Mouse (Mus musculus): ENCODE measurements around the gene Dhx32. TPM values are rescaled to one million over a fixed set of nuclear protein-coding genes. Genes with fewer than 3 reads are reported as not detected.

Gene Dhx32
- polyA plus RNA-seq, 1 experiment = 27.8 TPM

DNA sequence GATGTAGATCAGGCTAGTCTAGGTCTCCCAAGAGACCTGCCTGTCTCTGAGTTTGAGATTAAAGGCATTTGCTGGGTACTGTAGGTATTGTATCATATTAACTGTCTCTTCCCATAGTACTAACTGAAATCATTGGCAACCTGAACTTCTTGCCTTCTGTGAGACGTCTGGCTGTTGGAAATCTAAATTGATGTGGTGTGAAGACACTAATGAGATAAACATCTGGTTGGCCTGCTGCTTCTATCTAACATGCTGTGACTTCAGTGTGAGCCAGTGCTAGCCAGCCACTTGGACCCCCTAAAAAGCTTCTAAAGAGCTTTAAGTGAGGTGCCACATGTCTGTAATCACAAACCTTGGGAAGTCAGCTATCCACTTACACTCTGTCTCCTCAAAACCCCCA lies 10.2 kb upstream of the Dhx32 start:
- Histone ChIP-seq H3K9me3 (replicated peaks; ENCODE audit: control insufficient read depth, insufficient read depth, low read length, poor library complexity, severe bottlenecking) (no peaks in the 10 kb centered on the region), H3K27me3 (ENCODE audit: control insufficient read depth, insufficient read depth, low read length, poor library complexity, severe bottlenecking) (no peaks in the 10 kb centered on the region), H3K4me1 (ENCODE audit: control insufficient read depth, insufficient read depth, low read length) (no peaks in the 10 kb centered on the region), H3K4me3 (ENCODE audit: low read depth, low read length) (no peak overlapping the region), H3K27ac (ENCODE audit: insufficient read depth, low read length) (no peak overlapping the region), H3K36me3 (ENCODE audit: control insufficient read depth, insufficient read depth, low read length, poor library complexity, severe bottlenecking) (no peaks in the 10 kb centered on the region), H3K9ac (ENCODE audit: low read depth, poor library complexity, severe bottlenecking) (no peak overlapping the region)
- TF ChIP-seq POLR2A (IDR thresholded peaks at IDR 0.05; ENCODE audit: insufficient read depth, low read length) = no peak
- no peak for TF ChIP-seq EP300 (IDR thresholded peaks at IDR 0.05; ENCODE audit: insufficient read depth, low read depth, low read length)

DNA sequence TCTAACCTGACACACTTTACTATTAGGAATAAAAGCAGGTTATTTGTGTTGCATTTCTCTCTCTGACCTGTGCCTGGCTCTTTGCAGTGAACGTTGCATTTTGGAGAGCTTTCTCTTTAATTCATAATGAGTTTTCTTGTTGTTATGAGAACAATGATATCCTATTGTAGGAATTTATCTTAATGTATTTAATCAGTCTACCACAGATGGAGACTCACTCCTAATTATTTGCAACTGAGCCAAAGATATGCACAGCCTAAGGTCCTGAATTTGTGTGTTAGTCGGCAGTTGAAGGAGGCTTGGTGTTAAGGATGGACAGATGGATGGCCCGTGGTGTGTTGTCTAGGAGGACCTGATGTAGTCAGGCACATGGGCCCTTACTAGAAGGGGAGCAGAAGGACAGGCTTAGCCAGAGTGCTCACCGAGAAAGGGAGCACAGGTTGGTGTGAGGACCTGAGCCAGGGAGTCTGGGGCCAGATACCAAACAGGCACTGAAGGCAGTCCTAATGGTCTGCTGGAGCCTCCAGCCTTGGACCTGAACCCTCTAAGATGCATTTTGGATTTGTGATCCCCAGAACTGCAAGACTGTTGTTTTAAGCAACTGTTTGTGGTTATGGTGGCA lies 8.2 kb upstream of the Dhx32 start:
- Histone ChIP-seq H3K9ac (ENCODE audit: low read depth, poor library complexity, severe bottlenecking) (no peak overlapping the region), H3K27ac (ENCODE audit: insufficient read depth, low read length) (no peak overlapping the region), H3K4me3 (ENCODE audit: low read depth, low read length) (no peak overlapping the region), H3K27me3 (ENCODE audit: control insufficient read depth, insufficient read depth, low read length, poor library complexity, severe bottlenecking) (no peaks in the 10 kb centered on the region), H3K9me3 (replicated peaks; ENCODE audit: control insufficient read depth, insufficient read depth, low read length, poor library complexity, severe bottlenecking) (no peaks in the 10 kb centered on the region), H3K4me1 (ENCODE audit: control insufficient read depth, insufficient read depth, low read length) (no peaks in the 10 kb centered on the region), H3K36me3 (ENCODE audit: control insufficient read depth, insufficient read depth, low read length, poor library complexity, severe bottlenecking) (no peaks in the 10 kb centered on the region)
- TF ChIP-seq EP300 (IDR thresholded peaks at IDR 0.05; ENCODE audit: insufficient read depth, low read depth, low read length) = no peak
- no peak for TF ChIP-seq POLR2A (IDR thresholded peaks at IDR 0.05; ENCODE audit: insufficient read depth, low read length)
- no peak for TF ChIP-seq CTCF (IDR thresholded peaks at IDR 0.05; ENCODE audit: low read depth, low read length)

DNA sequence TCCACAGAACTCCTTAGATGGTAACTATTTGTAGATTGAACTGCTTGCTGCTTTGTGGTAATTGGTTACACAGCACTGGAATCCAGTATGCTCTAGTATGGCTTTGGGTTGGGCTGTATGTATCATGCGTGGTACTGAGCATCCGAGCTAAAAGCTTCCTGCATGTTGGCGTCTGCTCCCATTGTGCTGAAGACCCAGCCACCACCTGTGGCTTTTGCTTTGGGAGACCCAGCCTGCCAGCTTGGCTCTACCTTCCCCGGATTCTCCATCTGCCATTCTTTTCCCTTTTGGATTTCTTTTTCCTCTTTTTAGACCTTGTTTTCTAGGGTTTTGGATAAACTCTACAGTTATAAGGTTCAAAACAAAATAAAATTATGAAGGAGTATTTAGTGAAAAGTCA lies 7.6 kb upstream of the Dhx32 start:
- Histone ChIP-seq H3K4me1 (ENCODE audit: control insufficient read depth, insufficient read depth, low read length) (no peaks in the 10 kb centered on the region), H3K36me3 (ENCODE audit: control insufficient read depth, insufficient read depth, low read length, poor library complexity, severe bottlenecking) (no peaks in the 10 kb centered on the region), H3K27ac (ENCODE audit: insufficient read depth, low read length) (no peak overlapping the region), H3K4me3 (ENCODE audit: low read depth, low read length) (no peak overlapping the region), H3K27me3 (ENCODE audit: control insufficient read depth, insufficient read depth, low read length, poor library complexity, severe bottlenecking) (no peaks in the 10 kb centered on the region), H3K9me3 (replicated peaks; ENCODE audit: control insufficient read depth, insufficient read depth, low read length, poor library complexity, severe bottlenecking) (no peaks in the 10 kb centered on the region), H3K9ac (ENCODE audit: low read depth, poor library complexity, severe bottlenecking) (no peak overlapping the region)
- TF ChIP-seq POLR2A (IDR thresholded peaks at IDR 0.05; ENCODE audit: insufficient read depth, low read length) (no peak), EP300 (IDR thresholded peaks at IDR 0.05; ENCODE audit: insufficient read depth, low read depth, low read length) (no peak), CTCF (IDR thresholded peaks at IDR 0.05; ENCODE audit: low read depth, low read length) (no peak)

DNA sequence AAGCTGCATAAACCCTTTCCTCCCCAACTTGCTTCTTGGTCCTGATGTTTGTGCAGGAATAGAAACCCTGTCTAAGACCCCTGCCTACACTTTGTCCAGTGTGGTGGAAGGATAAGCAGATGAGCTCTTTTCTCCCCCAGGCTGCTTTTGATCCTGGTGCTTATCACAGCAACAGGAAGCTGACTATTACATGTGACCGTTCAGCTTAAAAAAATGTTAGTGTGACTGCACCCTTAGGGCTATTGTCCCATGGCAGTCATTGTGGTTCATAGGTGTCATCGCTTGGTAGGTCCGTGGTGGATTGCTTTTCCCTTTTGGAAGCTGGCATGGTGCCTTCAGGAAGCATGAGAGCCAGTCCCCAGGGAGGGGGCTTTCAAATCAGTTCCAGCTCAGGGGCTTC lies 5.6 kb upstream of the Dhx32 start:
- no peak overlapping the region for H3K27ac ChIP-seq (ENCODE audit: insufficient read depth, low read length)
- H3K4me1 ChIP-seq (ENCODE audit: control insufficient read depth, insufficient read depth, low read length) = no peaks in the 10 kb centered on the region
- H3K36me3 ChIP-seq (ENCODE audit: control insufficient read depth, insufficient read depth, low read length, poor library complexity, severe bottlenecking) = no peaks in the 10 kb centered on the region
- H3K27me3 ChIP-seq (ENCODE audit: control insufficient read depth, insufficient read depth, low read length, poor library complexity, severe bottlenecking) = no peaks in the 10 kb centered on the region
- no peak for TF ChIP-seq POLR2A (IDR thresholded peaks at IDR 0.05; ENCODE audit: insufficient read depth, low read length)
- no peak for TF ChIP-seq CTCF (IDR thresholded peaks at IDR 0.05; ENCODE audit: low read depth, low read length)
- no peak for TF ChIP-seq EP300 (IDR thresholded peaks at IDR 0.05; ENCODE audit: insufficient read depth, low read depth, low read length)
- no peak overlapping the region for H3K4me3 ChIP-seq (ENCODE audit: low read depth, low read length)
- H3K9me3 ChIP-seq (replicated peaks; ENCODE audit: control insufficient read depth, insufficient read depth, low read length, poor library complexity, severe bottlenecking) = no peaks in the 10 kb centered on the region
- no peak overlapping the region for H3K9ac ChIP-seq (ENCODE audit: low read depth, poor library complexity, severe bottlenecking)

DNA sequence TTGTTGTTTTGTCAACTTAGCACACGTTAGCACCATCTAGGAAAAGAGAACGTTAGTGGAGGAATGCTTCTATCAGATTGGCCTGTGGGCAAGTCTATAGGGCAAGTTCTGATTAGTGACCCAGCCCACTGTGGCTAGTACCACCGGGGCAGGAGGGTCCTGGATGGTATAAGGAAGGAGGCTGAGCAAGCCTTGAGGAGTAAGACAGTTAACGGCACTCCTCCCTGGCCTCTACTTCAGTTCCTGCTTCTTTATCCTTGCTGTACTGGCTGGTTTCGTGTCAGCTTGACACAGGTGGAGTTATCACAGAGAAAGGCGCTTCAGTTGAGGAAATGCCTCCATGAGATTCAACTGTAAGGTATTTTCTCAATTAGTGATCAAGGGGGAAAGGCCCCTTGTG lies 5.0 kb upstream of the Dhx32 start:
- H3K27me3 ChIP-seq (ENCODE audit: control insufficient read depth, insufficient read depth, low read length, poor library complexity, severe bottlenecking) = no peaks in the 10 kb centered on the region
- H3K9me3 ChIP-seq (replicated peaks; ENCODE audit: control insufficient read depth, insufficient read depth, low read length, poor library complexity, severe bottlenecking) = no peaks in the 10 kb centered on the region
- H3K4me1 ChIP-seq (ENCODE audit: control insufficient read depth, insufficient read depth, low read length) = no peaks in the 10 kb centered on the region
- no peak overlapping the region for H3K27ac ChIP-seq (ENCODE audit: insufficient read depth, low read length)
- no peak overlapping the region for H3K4me3 ChIP-seq (ENCODE audit: low read depth, low read length)
- no peak overlapping the region for H3K9ac ChIP-seq (ENCODE audit: low read depth, poor library complexity, severe bottlenecking)
- H3K36me3 ChIP-seq (ENCODE audit: control insufficient read depth, insufficient read depth, low read length, poor library complexity, severe bottlenecking) = no peaks in the 10 kb centered on the region
- TF ChIP-seq EP300 (IDR thresholded peaks at IDR 0.05; ENCODE audit: insufficient read depth, low read depth, low read length) (no peak), POLR2A (IDR thresholded peaks at IDR 0.05; ENCODE audit: insufficient read depth, low read length) (no peak), CTCF (IDR thresholded peaks at IDR 0.05; ENCODE audit: low read depth, low read length) (no peak)

DNA sequence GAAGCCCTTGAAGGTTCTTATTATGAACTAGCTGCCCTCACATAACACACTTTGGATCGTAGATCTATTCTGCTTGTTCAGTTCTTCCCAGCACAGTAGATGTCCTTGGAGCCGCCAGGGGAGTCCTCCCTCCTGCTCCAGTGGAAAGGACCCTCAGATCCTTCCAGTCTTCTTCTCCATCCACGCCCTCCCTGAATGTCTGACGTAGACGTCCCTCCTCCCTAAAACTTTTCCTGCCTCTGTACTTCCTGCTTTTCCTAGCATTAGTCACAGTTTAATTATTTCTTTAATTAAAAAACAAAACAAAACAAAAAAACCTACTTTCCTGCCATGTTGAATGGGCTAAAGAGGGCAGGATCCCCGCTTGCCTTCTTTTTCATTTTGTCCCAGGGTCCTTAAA lies 535 bp downstream of the Dhx32 start:
- Histone ChIP-seq H3K4me3 (ENCODE audit: low read depth, low read length) (no peak overlapping the region), H3K9ac (ENCODE audit: low read depth, poor library complexity, severe bottlenecking) (no peak overlapping the region), H3K9me3 (replicated peaks; ENCODE audit: control insufficient read depth, insufficient read depth, low read length, poor library complexity, severe bottlenecking) (no peaks in the 10 kb centered on the region), H3K27me3 (ENCODE audit: control insufficient read depth, insufficient read depth, low read length, poor library complexity, severe bottlenecking) (no peaks in the 10 kb centered on the region), H3K27ac (ENCODE audit: insufficient read depth, low read length) (no peak overlapping the region), H3K4me1 (ENCODE audit: control insufficient read depth, insufficient read depth, low read length) (no peaks in the 10 kb centered on the region), H3K36me3 (ENCODE audit: control insufficient read depth, insufficient read depth, low read length, poor library complexity, severe bottlenecking) (no peaks in the 10 kb centered on the region)
- TF ChIP-seq POLR2A (IDR thresholded peaks at IDR 0.05; ENCODE audit: insufficient read depth, low read length) (no peak), CTCF (IDR thresholded peaks at IDR 0.05; ENCODE audit: low read depth, low read length) (no peak), EP300 (IDR thresholded peaks at IDR 0.05; ENCODE audit: insufficient read depth, low read depth, low read length) (no peak)
